Mouse (Mus musculus): Measurements from ENCODE around the gene Nek6.

The Nek6 gene

GRCm38 (mm10) chr2:38511487-38512307 lies at the start of gene Nek6:
Gene Nek6 (plus strand): TSS chr2:38511643.
- peak; percentile 61 for ATAC-seq (ENCODE audit: low TSS enrichment)

GRCm38 (mm10) chr2:38462323-38462722 lies 49.1 kb upstream of the Nek6 start:
- ATAC-seq (ENCODE audit: low TSS enrichment) = no peak

- ATAC-seq (ENCODE audit: low TSS enrichment) = no peak
These were observed 42.6 kb upstream of the Nek6 start for GRCm38 (mm10) chr2:38468845-38469244.

GRCm38 (mm10) chr2:38471745-38472144 lies 39.7 kb upstream of the Nek6 start:
- no peak for ATAC-seq (ENCODE audit: low TSS enrichment)

GRCm38 (mm10) chr2:38472829-38473228 lies 38.6 kb upstream of the Nek6 start:
- ATAC-seq (ENCODE audit: low TSS enrichment) = no peak

- no peak for ATAC-seq (ENCODE audit: low TSS enrichment)
These were observed 34.5 kb upstream of the Nek6 start for GRCm38 (mm10) chr2:38476871-38477496.

GRCm38 (mm10) chr2:38477497-38477873 lies 34.0 kb upstream of the Nek6 start:
- no peak for ATAC-seq (ENCODE audit: low TSS enrichment)

- no peak for ATAC-seq (ENCODE audit: low TSS enrichment)
These were observed 32.8 kb upstream of the Nek6 start for GRCm38 (mm10) chr2:38478683-38479082.

- ATAC-seq (ENCODE audit: low TSS enrichment) = no peak
These were observed 31.9 kb upstream of the Nek6 start for GRCm38 (mm10) chr2:38479541-38479940.

- ATAC-seq (ENCODE audit: low TSS enrichment) = 0 out of 2 replicates have a peak, but pooled peaks have one; percentile 21
These were observed 30.2 kb upstream of the Nek6 start for GRCm38 (mm10) chr2:38481166-38481778.

GRCm38 (mm10) chr2:38482122-38482521 lies 29.3 kb upstream of the Nek6 start:
- no peak for ATAC-seq (ENCODE audit: low TSS enrichment)

- no peak for ATAC-seq (ENCODE audit: low TSS enrichment)
These were observed 28.3 kb upstream of the Nek6 start for GRCm38 (mm10) chr2:38483058-38483704.

- peak; percentile 53 for ATAC-seq (ENCODE audit: low TSS enrichment)
These were observed 26.9 kb upstream of the Nek6 start for GRCm38 (mm10) chr2:38484556-38484955.

GRCm38 (mm10) chr2:38485409-38485808 lies 26.0 kb upstream of the Nek6 start:
- ATAC-seq (ENCODE audit: low TSS enrichment) = no peak

GRCm38 (mm10) chr2:38485957-38486931 lies 25.2 kb upstream of the Nek6 start:
- ATAC-seq (ENCODE audit: low TSS enrichment) = no peak

- no peak for ATAC-seq (ENCODE audit: low TSS enrichment)
These were observed 13.8 kb upstream of the Nek6 start for GRCm38 (mm10) chr2:38497594-38497993.

- no peak for ATAC-seq (ENCODE audit: low TSS enrichment)
These were observed 9.8 kb upstream of the Nek6 start for GRCm38 (mm10) chr2:38501606-38502005.

- no peak for ATAC-seq (ENCODE audit: low TSS enrichment)
These were observed 9.3 kb upstream of the Nek6 start for GRCm38 (mm10) chr2:38502123-38502522.

GRCm38 (mm10) chr2:38502747-38503146 lies 8.7 kb upstream of the Nek6 start:
- ATAC-seq (ENCODE audit: low TSS enrichment) = no peak

- ATAC-seq (ENCODE audit: low TSS enrichment) = peak; percentile 86
These were observed 7.1 kb upstream of the Nek6 start for GRCm38 (mm10) chr2:38504311-38504710.

GRCm38 (mm10) chr2:38507181-38507580 lies 4.3 kb upstream of the Nek6 start:
- ATAC-seq (ENCODE audit: low TSS enrichment) = no peak
